Mouse (Mus musculus) thymus, postnatal 10 days (tissue): ENCODE results near the gene Cd33.
A peak's percentile ranks its signal among the peaks of the same experiment; 100 is the strongest.

ENCODE experiments used
- DNase-seq, 2 experiments: peaks; one replicate each; pipeline ENCODE4 v3.0.0; 2021; ENCODE audit warnings: low spot score in 2 of 2

Gene Cd33

GRCm38 (mm10) chr7:43515076-43515475 is 29.2 kb downstream of the Cd33 start:
- no peak for DNase-seq

- DNase-seq: no peak
Observed at GRCm38 (mm10) chr7:43512519-43512918, 31.7 kb downstream of the Cd33 start.

GRCm38 (mm10) chr7:43511707-43512478 is 32.3 kb downstream of the Cd33 start:
- no peak for DNase-seq

DNA sequence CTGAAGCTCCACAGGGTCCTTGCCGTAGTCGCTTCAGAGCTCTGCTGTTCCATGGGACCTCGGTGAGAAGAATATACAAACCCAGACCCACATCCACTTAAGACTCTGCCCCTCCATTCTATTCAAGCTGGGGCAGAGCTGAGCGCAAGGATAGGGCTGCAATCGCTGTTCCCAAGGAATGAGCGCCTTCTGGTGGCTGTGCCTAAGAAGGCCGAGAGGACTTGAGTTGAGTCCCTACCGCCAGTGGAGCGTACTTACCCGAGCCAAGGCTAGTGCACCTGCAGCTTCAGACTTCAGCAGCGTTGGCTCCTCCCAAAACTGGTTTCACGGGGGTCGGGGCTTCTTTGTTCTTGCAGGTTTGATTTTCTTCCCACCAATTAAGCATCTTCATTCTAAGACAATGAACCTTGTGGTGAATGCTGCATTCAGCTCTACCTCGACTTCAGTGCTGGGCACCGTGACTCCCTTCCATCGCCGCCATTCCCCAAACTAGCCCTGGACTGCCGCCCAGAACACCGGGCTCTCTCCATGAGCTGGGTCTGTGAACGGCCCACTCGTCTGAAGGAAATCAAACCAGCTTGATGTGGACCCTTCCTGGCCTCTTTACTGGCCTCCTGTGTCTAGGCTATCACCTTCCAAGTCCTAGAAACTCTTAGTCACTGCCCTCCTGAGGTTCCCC is 48.7 kb downstream of the Cd33 start:
- DNase-seq: peak in 1 of 2 experiments; percentile 12

- no peak for DNase-seq
Observed at GRCm38 (mm10) chr7:43490861-43491260, 53.4 kb downstream of the Cd33 start.

- DNase-seq: no peak
Observed at GRCm38 (mm10) chr7:43490182-43490584, 54.0 kb downstream of the Cd33 start.

- DNase-seq: no peak
Observed at GRCm38 (mm10) chr7:43489631-43490125, 54.5 kb downstream of the Cd33 start, which contains the start of gene Iglon5. Gene Iglon5, minus strand, starts transcription at chr7:43490075.

GRCm38 (mm10) chr7:43488646-43489045 is 55.6 kb downstream of the Cd33 start:
- no peak for DNase-seq

DNA sequence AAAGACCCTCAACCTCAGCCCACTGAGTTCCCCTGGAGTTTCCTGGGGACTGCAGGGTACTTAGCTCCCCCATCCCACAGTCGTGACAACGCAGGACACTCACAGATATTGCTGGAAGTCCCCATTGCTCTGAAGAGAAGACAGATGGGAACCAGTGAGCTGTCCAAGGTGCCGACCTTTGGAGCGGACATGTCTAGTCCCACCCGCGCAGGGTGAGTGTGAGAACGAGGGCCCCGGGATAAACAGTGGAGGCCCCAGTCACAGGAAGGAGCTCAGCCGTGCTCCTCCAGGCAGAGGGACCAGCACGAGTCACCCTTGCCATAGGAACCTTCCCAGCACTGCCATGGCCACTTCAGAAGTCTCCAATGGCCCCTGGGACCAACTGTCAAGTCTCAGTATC is 61.0 kb downstream of the Cd33 start:
- no peak for DNase-seq

- DNase-seq: no peak
Observed at GRCm38 (mm10) chr7:43482090-43482716, 62.0 kb downstream of the Cd33 start.

DNA sequence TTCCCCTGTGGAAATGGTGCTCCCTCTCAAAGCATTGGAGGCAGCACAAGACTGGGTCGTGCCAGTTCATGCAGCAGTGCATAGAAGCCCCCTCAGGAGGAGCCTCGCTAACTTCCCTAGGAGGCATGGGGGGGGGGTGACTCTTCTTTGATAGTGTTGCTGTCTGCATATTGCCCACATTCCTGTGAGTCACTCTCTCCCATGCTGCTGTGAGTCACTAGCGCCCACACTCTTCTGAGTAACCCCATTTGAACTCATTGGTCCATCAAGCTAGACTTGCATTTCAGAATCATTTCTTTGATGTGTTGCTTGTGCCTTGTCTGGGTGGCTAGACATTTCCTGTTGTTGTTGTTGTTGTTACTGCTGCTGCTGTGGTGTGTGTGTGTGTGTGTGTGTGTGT is 63.0 kb downstream of the Cd33 start:
- DNase-seq: no peak

DNA sequence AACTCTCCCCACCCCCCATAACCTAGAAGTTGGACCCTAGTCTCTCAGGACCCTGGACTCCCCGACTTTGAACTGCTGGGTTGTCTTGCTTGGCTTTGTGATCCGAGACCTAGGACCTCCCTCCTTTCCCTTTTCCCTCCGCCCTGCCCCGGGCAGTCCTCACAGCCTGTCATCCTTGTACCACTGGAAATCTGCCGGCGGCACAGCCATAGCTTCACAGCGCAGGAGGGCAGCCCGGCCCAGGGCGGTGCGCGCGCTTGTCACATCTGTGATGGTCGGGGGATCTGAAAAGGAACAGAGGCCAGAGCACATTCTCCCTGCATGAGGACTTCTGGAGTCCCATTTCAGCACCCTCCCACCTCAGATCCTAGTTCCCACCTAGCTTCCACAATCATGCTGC is 67.9 kb downstream of the Cd33 start:
- DNase-seq: no peak

- no peak for DNase-seq
Observed at GRCm38 (mm10) chr7:43475706-43476105, 68.5 kb downstream of the Cd33 start.
